Mouse (Mus musculus): ENCODE data around the gene Tgfbr2.

Gene Tgfbr2

GRCm38 (mm10) chr9:116174481-116175461 lies at the start of gene Tgfbr2:
Gene Tgfbr2, minus strand, starts transcription at chr9:116175360.
- peak; percentile 19 to 47 for DNase-seq (ENCODE audit: low spot score in 2 of 2)

- peak in 1 of 2 experiments; percentile 7 for DNase-seq (ENCODE audit: low spot score in 2 of 2)
Observed at GRCm38 (mm10) chr9:116223368-116223767, 48.2 kb upstream of the Tgfbr2 start.

- DNase-seq (ENCODE audit: low spot score in 2 of 2), result no peak
Observed at GRCm38 (mm10) chr9:116222643-116223042, 47.5 kb upstream of the Tgfbr2 start.

GRCm38 (mm10) chr9:116222000-116222399 lies 46.8 kb upstream of the Tgfbr2 start:
- DNase-seq (ENCODE audit: low spot score in 2 of 2), result no peak

- no peak for DNase-seq (ENCODE audit: low spot score in 2 of 2)
Observed at GRCm38 (mm10) chr9:116221565-116221964, 46.4 kb upstream of the Tgfbr2 start.

- no peak for DNase-seq (ENCODE audit: low spot score in 2 of 2)
Observed at GRCm38 (mm10) chr9:116220616-116221015, 45.5 kb upstream of the Tgfbr2 start.

- DNase-seq (ENCODE audit: low spot score in 2 of 2), result no peak
Observed at GRCm38 (mm10) chr9:116220159-116220515, 45.0 kb upstream of the Tgfbr2 start.

- DNase-seq (ENCODE audit: low spot score in 2 of 2), result no peak
Observed at GRCm38 (mm10) chr9:116219234-116220158, 44.3 kb upstream of the Tgfbr2 start.

- no peak for DNase-seq (ENCODE audit: low spot score in 2 of 2)
Observed at GRCm38 (mm10) chr9:116218780-116219179, 43.6 kb upstream of the Tgfbr2 start.

- DNase-seq (ENCODE audit: low spot score in 2 of 2), result no peak
Observed at GRCm38 (mm10) chr9:116217099-116217498, 41.9 kb upstream of the Tgfbr2 start.

GRCm38 (mm10) chr9:116216677-116217076 lies 41.5 kb upstream of the Tgfbr2 start:
- DNase-seq (ENCODE audit: low spot score in 2 of 2), result no peak

GRCm38 (mm10) chr9:116214296-116214695 lies 39.1 kb upstream of the Tgfbr2 start:
- no peak for DNase-seq (ENCODE audit: low spot score in 2 of 2)

GRCm38 (mm10) chr9:116212915-116213619 lies 37.9 kb upstream of the Tgfbr2 start:
- no peak for DNase-seq (ENCODE audit: low spot score in 2 of 2)

GRCm38 (mm10) chr9:116212069-116212468 lies 36.9 kb upstream of the Tgfbr2 start:
- no peak for DNase-seq (ENCODE audit: low spot score in 2 of 2)

- no peak for DNase-seq (ENCODE audit: low spot score in 2 of 2)
Observed at GRCm38 (mm10) chr9:116208169-116208904, 33.2 kb upstream of the Tgfbr2 start.

- no peak for DNase-seq (ENCODE audit: low spot score in 2 of 2)
Observed at GRCm38 (mm10) chr9:116206901-116207300, 31.7 kb upstream of the Tgfbr2 start.

- no peak for DNase-seq (ENCODE audit: low spot score in 2 of 2)
Observed at GRCm38 (mm10) chr9:116203675-116204074, 28.5 kb upstream of the Tgfbr2 start.

- DNase-seq (ENCODE audit: low spot score in 2 of 2), result no peak
Observed at GRCm38 (mm10) chr9:116199127-116199526, 24.0 kb upstream of the Tgfbr2 start.

- DNase-seq (ENCODE audit: low spot score in 2 of 2), result no peak
Observed at GRCm38 (mm10) chr9:116198488-116198887, 23.3 kb upstream of the Tgfbr2 start.

- no peak for DNase-seq (ENCODE audit: low spot score in 2 of 2)
Observed at GRCm38 (mm10) chr9:116197491-116198170, 22.5 kb upstream of the Tgfbr2 start.

Data from right cerebral cortex, postnatal 36 days (tissue).